In genomic region chr9:51979301-51979700, GRCm38 (mm10) we compare ENCODE assay signal across 33 mouse cellular contexts.
"Had no signal": no experiment of that assay in that cellular context is flagged by ENCODE, and none has a peak within 500 bp of the region (broad histone marks: within the 10 kb centered on the region; RNA-seq: fewer than 3 reads in every experiment).

No protein-coding gene starts in this region.

- H3K9ac ChIP-seq: heart, embryonic 12.5 days; heart, embryonic 13.5 days; heart, embryonic 15.5 days; hindbrain, embryonic 12.5 days; hindbrain, embryonic 13.5 days; hindbrain, embryonic 14.5 days; hindbrain, embryonic 15.5 days; intestine, embryonic 15.5 days; kidney, embryonic 15.5 days had no signal

- ATAC-seq: hindbrain, embryonic 16.5 days; hindbrain, postnatal 0 days; inflammation-experienced regulatory T-cells, adult 6 months; intestine, embryonic 15.5 days; intestine, postnatal 0 days had no signal

- H3K4me3 ChIP-seq: heart, embryonic 12.5 days; heart, embryonic 13.5 days; heart, embryonic 15.5 days; hindbrain, embryonic 10.5 days; hindbrain, embryonic 12.5 days; hindbrain, embryonic 13.5 days; hindbrain, embryonic 15.5 days; intestine, embryonic 15.5 days; kidney, embryonic 15.5 days; layer of hippocampus, adult 2 months; left cerebral cortex, adult 2 months had no signal

- H3K27ac ChIP-seq: heart, embryonic 13.5 days; heart, embryonic 15.5 days; hindbrain, embryonic 10.5 days; hindbrain, embryonic 12.5 days; hindbrain, embryonic 13.5 days; hindbrain, embryonic 14.5 days; hindbrain, embryonic 15.5 days; hindbrain, postnatal 0 days; intestine, embryonic 15.5 days; kidney, embryonic 15.5 days; kidney, postnatal 0 days; layer of hippocampus, adult 2 months; left cerebral cortex, adult 2 months had no signal

- H3K4me2 ChIP-seq: heart, embryonic 12.5 days; heart, embryonic 13.5 days; heart, embryonic 15.5 days; hindbrain, embryonic 12.5 days; hindbrain, embryonic 13.5 days; hindbrain, embryonic 14.5 days; hindbrain, embryonic 15.5 days; intestine, embryonic 15.5 days; kidney, embryonic 15.5 days had no signal

- H3K36me3 ChIP-seq: heart, embryonic 12.5 days; heart, embryonic 13.5 days; heart, embryonic 15.5 days; hindbrain, embryonic 10.5 days; hindbrain, embryonic 12.5 days; hindbrain, embryonic 13.5 days; hindbrain, embryonic 15.5 days; intestine, embryonic 15.5 days; kidney, embryonic 15.5 days had no signal

- DNase-seq: heart, postnatal 10 days; heart, postnatal 14 days; heart, postnatal 36 days; heart, postnatal 4 days; kidney, adult 11 months; kidney, adult 18-20 months; kidney, adult 2 months; kidney, adult 8-10 months; kidney, adult 9 months; kidney, postnatal 10 days; kidney, postnatal 14 days; kidney, postnatal 25 days; kidney, postnatal 36 days; kidney, postnatal 4 days; layer of hippocampus, adult 9-11 months; layer of hippocampus, postnatal 36 days had no signal

- H3K9me3 ChIP-seq: heart, embryonic 12.5 days; heart, embryonic 13.5 days; heart, embryonic 15.5 days; hindbrain, embryonic 10.5 days; hindbrain, embryonic 12.5 days; hindbrain, embryonic 13.5 days; hindbrain, embryonic 15.5 days; intestine, embryonic 15.5 days; kidney, embryonic 15.5 days had no signal

- H3K4me1 ChIP-seq: hindbrain, embryonic 10.5 days; hindbrain, embryonic 12.5 days; hindbrain, embryonic 13.5 days; hindbrain, embryonic 15.5 days; intestine, embryonic 15.5 days; kidney, embryonic 15.5 days had no signal

- H3K27me3 ChIP-seq: heart, embryonic 12.5 days; heart, embryonic 13.5 days; heart, embryonic 15.5 days; hindbrain, embryonic 12.5 days; hindbrain, embryonic 13.5 days; hindbrain, embryonic 15.5 days; intestine, embryonic 15.5 days; kidney, embryonic 15.5 days had no signal
